Mouse (Mus musculus) kidney, adult 8-10 months (tissue): ENCODE data around the gene Cnot6l.

ENCODE experiments used
- DNase-seq, 2 experiments: peaks; one replicate each; pipeline ENCODE4 v3.0.0; 2022

Gene Cnot6l

DNA sequence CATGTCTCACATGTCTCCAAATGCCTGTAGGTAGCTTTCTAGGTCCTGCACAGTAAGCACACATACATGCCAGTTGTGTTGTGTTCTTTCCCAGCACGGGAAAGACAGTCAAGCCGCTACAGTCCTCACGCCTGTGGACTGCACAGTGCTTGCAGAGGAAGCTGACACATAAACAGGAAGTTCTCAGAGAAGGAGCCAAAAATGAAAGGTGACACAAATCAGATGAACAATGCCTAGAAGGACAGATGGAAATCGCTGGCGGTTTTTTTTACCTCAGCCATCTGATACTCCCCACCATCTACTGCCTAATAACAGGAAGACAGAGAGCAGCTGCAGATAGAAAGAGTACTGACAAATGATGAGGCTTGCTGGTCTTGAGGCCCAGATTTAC lies at the start of gene Cnot6l:
Gene Cnot6l, minus strand, starts transcription at position 151 of the 391 bp plus-strand sequence.
- DNase-seq = peak; percentile 37 to 64

DNA sequence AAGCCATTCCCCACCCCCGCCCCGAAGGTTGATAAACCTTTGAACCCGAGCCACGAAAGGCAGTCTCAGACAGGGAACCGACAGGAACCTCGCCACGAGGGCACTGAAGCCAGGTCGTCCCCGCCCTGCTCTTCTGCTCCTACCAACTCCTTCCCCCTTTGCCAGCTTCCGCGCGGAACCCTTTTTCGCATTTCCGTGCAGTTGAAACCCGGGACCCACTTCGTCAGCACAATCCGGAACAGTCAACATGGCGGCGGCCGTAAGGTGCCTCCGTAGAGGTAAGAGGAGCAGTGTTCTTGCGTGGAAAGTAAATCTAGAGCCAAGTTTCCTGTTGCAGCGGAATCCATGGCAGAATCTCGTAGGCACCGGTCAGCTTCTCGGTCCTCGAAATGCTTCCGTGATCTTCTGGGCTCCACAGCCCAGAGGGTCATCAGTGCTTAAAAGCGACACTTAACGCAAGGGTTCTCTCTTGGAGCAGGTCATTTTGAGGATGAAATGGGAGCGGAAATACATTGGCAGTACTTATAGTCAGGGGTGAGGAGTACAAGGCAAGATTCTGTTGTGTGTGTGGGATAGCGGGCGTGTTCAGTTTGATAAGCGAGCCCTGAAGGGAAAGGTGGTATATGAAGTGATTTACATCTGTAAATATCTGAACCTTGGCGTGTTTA lies 46.1 kb upstream of the Cnot6l start:
- DNase-seq = peak; percentile 92 to 94

DNA sequence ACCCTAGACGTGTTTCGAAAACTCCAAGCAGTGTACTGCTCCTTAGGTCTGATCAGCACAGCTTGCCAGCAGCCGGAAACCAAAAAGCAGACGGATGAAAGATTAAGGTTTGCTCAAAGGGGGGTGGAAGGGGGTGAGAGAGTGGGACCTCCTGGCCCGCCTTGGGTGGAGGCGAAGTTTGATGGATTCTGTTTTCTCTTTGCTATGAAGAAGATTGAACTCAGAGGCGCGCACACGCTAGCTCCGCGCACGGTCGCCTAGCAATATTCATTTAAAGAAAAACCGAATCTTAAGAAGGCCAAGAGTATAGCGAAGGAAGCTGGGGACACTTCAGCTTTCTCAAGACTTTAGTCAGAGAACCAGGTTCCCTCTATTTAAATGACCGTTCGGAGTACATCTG lies 45.5 kb upstream of the Cnot6l start, which contains the start of gene Mrpl1:
Gene Mrpl1, plus strand, starts transcription at position 35 of the 400 bp plus-strand sequence.
- DNase-seq = peak; percentile 17 to 32

DNA sequence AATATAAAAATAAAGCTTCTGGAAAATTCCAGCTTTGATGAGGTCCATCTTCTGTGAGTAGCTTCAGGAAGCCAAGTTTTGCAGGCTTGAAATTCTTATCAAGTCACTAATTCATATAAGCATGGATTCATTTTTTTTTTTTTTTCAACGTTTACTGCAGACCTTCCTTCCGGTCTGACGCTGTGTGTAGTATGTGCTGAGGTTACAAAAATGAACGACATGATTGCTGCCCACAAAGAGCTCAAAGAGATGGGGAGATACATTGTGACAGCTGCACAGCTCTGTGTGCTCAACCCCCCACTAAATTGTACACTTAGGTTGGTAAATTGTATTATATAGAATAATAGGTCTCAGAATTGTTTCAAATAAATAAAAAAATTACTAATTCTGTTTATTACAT lies 44.6 kb upstream of the Cnot6l start:
- no peak for DNase-seq

DNA sequence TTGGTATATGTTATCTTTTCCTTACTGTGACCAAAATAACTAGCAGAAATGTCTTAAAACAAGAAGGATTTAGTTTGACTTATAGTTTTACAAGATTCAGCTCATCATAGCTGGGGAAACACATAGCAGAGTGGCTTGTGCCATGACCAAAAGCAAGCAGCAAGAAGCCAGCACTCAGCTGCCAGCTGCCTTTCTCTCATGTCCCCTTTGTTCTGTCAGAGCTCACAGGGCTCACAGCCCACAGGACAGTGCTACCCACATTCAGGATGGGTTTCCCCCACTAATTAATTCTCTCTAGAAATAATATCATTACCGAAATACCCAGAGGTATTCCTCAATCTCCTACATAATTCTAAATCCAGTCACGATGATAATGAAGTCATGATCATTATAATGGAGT lies 43.6 kb upstream of the Cnot6l start:
- no peak for DNase-seq

DNA sequence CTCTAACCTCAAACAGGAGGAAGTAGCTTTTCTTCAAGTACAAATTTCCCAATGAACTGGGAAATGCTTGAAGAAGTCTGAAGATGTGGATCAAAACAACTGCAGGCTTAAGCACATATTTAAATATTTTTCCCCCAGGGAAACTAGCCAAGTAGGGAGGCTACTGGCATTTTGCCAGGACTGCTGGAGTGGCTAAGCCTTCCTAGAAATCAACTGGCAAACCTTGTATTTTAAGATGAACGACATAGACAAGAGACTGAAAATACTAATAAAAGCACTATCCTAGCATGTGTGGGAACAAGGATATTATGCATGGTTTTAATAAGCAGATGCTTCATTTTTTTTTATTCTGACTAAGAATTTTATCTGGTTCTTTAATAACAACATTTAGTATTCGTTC lies 42.9 kb upstream of the Cnot6l start:
- peak; percentile 75 to 78 for DNase-seq

DNA sequence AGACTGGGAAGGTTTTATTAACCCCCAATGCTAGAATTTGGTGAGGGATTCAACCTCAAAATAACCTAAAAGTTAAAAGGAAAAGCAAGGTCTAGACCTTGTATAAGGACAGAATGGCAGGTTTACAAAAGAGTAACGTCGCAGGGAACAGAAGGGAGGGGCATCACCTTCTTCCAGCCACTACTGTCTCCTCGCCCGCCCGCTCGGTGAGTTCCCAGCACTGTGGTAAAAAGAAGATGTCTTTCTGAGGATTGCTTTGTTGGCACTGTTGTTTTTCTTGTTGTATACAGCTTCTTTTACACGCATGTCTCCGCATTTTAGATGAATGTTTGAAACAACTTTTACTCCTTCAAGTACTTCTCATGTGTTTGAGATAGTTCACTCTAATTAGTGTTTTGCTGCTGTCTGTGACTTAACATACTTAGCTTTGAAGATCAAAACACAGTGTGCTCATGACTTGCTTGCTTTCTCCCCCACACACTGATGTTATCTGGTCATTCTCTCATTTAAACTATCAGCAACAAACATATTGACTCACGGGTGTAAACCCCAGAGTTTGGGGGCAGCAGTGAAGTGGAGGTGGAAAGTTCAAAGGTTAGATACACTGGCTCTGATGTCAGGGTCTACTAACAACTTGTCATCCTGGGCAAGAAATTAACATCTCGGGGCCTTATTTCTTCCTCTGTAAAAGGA lies 37.6 kb upstream of the Cnot6l start:
- no peak for DNase-seq

DNA sequence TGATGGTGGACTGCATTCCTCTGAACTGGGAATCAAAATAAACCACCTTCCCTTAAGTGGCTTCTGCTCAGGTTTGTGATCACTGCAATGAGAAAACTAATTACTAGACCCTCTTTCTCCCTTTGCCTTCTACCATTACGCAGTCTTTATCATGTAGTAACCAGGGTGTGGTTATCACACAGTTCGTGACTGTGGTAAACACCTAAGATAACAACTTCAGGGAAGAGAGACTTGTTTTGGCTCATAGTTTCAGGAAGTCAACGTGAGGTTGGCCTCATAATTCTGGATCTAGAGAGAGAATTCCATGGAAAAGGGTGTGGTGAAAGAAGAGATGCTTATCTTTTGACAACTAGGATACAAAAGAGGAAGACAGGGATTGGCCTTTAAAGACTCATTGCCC lies 36.3 kb upstream of the Cnot6l start:
- no peak for DNase-seq

DNA sequence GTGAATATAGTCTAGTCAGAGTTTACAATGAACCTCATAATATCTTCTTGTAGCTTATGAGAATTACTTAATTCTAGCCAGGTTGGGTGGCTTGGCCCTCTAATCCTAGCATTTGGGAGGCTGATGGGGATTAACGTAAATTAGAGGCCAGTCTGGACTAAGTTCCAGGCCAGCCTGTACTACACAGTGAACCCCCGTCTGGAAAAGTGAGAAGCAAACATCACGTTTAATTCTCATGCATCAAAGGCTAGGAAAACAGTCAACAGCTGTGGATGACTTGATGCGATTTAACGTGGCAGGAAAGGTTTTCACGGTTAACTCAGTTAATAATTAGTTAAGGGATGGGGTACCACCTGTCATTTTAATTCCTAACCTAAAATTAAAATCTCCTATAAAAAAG lies 34.3 kb upstream of the Cnot6l start:
- DNase-seq = no peak

DNA sequence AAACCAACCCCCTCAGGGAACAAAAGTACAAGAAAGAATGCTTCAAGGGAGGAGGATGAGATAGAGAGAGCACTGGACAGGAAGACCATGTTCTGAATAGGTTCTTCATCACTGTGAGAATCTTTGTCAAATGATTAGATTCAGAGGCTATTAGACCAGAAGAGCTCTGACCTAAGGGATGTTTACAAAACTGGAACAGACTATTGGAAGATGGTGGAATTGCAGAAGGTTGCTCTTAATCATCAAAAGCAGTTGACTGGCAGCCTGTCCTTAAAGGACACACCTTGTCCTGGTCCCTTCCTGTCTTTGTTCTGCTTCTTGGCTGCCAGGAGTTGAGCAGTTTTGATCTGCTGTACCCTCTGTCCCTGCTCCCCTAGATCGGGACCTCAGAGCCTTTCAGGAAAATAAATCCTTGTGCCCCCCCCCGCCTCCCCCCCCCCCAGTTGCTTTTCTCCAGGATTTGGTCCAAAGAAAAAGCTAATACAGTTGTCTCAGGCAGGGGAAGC lies 32.6 kb upstream of the Cnot6l start:
- no peak for DNase-seq

DNA sequence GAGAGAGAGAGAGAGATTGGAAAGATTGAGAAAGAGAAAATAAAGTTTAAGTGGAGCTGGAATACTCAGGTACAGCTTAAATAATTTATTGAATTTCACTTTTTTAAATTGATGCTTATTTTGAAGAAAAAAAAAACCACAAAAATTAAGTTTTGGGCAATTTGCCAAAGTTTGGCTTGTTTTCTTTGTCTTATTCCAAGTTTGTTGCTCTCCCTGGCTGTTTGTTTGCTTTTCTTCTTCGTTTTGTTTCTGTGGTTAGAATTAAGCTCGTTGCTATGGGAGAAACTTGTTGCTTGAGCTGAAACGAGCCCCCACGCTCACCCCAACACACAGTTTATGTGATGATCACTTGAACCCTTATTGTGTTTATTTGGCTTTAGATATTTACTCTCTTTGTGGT lies 27.3 kb upstream of the Cnot6l start:
- DNase-seq = no peak

DNA sequence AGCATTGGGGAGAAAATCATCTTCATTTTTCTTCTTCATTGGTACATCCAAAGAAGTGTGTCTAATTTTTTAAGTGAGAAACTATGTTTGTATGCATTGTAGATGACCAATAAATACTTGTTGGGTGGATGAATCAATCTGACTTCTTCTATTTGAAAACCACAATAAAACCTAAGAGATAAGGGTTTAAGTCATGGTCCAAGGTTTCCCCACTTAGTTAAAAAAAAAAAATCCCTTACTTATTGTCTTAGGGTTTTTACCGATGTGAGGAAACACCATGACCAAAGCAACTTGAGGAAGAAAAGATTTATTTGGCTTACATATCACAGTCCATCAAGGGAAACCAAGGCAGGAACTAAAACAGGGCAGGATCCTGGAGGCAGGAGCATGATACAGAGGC lies 25.8 kb upstream of the Cnot6l start:
- no peak for DNase-seq

DNA sequence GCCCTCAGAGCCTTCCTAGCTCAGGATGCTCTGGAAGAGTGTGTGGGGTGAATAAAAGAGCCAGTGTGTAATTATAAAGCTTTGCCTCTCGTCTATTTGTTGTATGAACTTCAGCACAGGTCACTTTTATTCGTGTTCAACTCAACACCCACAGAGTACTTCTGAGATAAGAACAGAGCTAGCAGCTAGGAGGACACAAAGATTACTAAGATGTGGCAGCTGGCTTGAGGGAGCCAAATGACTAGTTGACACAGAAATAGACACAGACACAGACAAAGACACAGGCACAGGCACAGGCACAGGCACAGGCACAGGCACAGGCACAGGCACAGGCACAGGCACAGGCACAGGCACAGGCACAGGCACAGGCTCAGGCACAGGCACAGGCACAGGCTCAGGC lies 20.0 kb upstream of the Cnot6l start:
- DNase-seq = no peak

DNA sequence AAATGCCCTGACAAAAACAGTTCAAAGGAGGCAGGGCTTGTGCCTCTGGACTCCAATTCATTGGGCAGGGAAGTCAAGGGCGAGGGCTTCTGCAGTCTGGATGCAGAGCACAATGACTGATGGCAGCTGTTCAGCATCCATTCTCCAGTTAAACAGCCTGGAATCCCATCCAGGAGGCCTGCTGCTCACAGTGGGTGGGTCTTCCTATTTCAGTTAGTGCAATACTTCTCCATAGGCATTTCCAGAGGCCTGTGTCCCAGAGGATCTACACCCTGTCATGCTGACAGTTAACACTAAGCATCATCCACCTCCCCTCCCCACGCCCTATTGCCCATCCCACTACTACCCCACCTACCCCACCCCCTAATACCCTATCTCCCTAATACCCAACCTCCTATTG lies 19.2 kb upstream of the Cnot6l start:
- DNase-seq = no peak

DNA sequence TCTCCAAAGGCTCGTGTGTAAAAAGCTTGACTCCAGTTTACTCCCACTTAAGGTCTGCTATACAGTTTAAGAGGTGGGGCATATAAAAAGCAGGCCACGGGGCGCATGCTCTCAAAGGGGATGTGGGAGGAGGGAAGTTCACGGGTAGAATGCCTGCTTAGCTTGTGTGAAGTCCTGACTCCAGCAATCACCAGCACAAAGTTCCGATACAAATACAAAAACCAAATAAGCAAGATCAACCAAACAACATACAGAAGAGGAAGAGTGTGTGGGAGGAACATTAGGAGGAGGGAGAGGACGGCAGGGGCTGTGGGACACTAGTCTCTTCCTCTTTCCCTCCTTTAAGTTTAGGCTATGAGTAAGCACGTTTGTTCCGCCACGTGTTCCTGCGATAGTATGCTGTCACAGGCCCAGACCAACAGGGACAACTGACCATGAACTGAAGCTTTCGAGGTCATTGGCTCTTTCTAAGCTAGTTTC lies 12.9 kb upstream of the Cnot6l start:
- DNase-seq = no peak

DNA sequence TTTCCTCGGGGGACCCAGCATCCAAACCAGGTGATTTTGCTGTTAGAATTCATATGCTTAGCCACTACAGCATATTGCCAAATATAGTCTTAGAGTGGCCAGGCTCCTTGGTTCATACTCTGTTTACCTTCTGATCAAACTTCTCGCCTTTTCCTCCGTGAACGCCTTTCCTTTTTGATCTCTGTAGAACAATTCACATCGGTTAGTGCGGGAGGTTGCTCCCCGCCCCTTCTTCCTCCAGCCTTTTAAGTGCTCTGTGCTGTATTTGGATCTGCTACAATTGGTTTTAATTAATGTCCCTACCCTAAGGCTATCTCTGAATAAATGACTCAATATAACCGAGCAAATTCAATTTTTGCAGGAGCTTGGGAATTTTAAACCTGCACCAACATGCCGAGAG lies 12.2 kb upstream of the Cnot6l start:
- DNase-seq = peak in 1 of 2 experiments; percentile 3

DNA sequence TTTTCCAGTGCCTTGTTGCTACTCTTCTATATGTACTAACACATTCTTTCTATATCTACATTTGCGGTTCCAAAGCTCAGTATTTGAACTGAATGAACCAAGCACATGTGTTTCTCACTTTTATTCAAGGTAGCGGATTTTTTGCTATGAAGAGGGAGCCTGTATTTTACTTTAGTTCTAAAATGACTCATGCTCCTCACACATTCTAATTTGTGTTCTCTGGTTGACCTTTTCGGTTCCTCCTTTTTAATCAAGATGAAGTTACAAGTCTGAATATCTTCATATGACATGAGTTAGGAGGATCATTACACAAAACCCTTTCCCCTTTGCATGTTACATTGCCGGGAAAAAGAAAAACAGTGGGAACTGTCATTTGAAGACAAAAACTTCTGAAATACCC lies 7.8 kb upstream of the Cnot6l start:
- DNase-seq = no peak

DNA sequence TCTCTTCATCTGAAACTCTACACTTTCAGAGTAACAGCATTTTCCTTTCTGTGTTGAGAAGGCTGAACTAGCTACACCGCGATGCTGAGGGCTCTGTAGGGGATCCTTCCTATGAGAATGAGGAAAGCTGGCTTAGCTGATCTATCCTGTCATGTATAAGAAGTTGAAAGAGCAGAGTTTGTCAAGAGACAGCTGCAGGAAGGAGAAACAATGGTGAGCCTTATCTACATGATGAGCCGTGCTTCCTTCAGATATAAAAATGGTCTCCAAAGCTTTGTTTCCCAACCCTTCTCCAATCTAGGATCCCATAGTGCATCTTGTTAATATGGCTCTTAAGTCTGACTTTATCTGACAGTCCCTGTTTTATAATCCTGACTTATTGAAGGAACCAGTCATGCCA lies 6.5 kb upstream of the Cnot6l start:
- DNase-seq = no peak

DNA sequence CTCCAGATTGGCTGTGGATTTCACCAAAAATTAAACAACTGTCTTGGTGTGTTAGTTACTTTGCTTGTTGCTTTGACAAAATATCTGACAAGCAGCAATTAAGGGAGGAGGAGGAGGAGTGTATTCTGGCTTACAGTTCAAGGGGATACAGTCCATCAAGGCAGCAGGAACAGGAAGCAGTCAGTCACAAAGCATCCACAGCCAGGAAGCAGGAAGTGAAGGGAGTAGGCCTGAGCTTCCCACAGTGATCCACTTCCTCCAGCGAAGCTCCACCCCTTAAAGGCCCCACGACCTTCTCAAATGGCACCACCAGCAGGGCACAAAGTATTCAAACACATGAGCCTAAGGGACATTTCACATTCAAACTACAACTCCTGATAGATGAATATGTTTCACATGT lies 2.8 kb upstream of the Cnot6l start:
- DNase-seq = no peak

DNA sequence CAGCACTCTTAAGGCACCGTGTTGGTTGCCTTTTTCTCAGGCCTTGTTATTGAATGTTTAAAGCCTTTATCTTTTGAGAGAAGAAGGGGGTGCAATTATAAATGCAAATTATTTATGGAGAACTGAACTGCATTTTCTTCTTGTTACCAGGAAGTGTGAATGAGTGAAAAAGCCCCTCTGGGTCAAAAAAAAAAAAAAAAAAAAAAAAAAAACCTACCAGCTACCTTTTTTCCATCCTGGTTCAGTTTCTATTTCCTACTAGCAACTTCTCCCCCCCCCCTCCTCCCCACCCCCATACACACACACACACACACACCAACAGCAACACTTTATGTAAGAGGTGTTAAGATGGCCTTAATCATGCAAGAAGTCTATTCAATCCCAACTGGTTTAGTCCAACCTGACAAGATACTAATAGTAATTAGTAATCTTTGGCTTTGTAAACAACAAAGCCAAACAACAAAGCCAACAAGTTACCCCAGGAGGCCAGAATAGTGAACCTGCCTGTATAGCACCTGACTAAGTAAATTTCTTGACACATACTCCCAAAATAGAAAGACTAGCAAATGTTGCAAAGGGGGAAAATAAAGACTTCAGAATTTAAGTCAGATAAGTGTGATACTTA lies 463 bp downstream of the Cnot6l start:
- DNase-seq = no peak

DNA sequence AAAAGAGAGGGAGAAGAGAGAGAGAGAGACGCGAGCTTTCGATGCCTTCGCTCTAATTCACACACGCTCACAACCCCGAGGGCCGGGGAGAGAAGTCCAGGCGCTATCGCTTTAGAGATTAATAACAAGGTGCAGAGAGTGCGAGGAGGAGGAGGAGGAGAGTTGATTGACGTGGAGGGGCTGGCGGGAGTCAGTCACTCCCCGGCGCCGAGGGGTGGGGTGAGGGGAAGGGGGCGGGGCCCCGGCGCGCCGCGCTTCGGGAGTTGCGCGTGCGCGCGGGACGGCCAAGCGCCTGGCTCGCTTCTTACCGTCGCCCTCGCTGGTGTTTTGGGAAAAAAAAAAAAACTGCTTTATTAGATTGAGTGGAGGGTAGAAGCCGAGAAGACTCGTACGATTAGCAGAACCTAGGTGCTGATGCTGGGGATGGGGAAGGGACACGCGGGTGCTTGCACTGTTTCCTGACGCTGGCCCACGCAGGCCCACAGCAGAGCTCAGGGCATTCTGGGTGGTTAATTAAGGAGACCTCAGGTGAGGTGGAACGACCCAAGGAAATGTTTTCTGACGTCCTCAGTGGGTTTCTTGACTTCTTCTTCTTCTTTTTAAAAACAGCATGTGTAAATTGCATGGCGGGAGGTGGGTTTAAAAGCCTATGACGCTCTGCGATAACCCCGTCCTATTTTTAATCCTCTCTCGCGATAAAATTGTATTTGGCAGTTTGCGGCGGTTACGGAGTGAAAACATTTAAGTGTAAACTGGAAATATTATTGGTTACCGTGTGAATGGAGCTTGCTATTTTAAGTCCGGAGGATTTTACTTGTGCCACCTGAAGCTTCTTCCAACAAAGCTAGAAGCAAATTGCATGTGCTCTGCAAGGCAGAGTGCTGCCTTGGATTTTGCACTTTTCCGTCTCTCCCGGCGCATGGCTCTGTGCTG lies 1.3 kb downstream of the Cnot6l start:
- DNase-seq = peak; percentile 81 to 83

DNA sequence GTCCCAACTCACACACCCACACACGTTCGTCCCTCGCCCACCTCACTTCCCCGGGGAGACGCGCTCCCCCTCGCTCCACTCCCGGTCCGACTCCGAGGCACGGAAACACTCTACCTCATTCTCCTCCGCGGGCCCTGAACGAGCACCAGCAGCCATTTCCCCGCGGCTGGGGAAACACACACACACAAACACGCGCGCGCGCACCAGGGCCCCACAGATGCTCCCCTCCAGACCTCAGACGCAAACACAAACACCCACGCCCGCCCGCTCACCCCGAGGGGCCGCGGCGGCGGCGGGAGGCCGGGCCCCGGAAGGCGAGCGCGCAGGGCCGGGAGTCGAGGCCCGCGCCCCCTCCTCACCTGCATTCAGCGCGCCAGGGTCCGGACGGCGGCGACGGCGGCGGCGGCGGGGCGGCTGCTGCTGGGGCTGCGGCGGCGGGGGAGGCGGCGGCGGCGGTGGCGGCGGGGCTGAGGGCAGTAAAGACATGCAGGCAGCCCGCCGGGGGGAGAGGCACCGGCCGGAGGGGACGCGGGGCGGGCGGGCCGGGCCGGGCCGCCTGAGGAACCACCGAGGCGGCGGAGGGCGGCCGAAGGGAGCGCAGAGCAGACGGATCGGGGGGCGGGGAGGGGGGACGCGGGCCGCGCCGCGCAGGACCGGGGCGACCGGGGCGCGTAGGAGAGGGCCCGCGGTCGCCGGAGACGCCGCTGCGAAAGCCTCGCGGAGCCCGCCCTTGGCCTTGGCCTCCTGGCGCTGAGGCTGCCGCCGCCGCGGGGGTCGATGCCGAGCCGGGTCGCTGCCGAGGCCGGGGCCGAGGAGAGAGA lies 2.2 kb downstream of the Cnot6l start:
- DNase-seq = peak; percentile 26 to 46
